Mouse (Mus musculus) frontal cortex, postnatal 36 days (tissue): ENCODE data around the gene Dhrs1.

Experiments used
- DNase-seq, 2 experiments: peaks; one replicate each; pipeline ENCODE4 v3.0.0; 2022; ENCODE audit warnings: low spot score in 2 of 2

Gene Dhrs1

GRCm38 (mm10) chr14:55721700-55722437 is 23.6 kb downstream of the Dhrs1 start, which contains the start of gene Rabggta:
Gene Rabggta, minus strand, starts transcription at chr14:55722263.
- DNase-seq = peak; percentile 90 to 93

- no peak for DNase-seq
Observed at GRCm38 (mm10) chr14:55721076-55721475, 24.4 kb downstream of the Dhrs1 start.

GRCm38 (mm10) chr14:55720666-55721065 is 24.8 kb downstream of the Dhrs1 start:
- no peak for DNase-seq

- no peak for DNase-seq
Observed at GRCm38 (mm10) chr14:55719737-55720136, 25.8 kb downstream of the Dhrs1 start.

GRCm38 (mm10) chr14:55716884-55717283 is 28.6 kb downstream of the Dhrs1 start:
- DNase-seq = no peak

- DNase-seq = no peak
Observed at GRCm38 (mm10) chr14:55716271-55716670, 29.2 kb downstream of the Dhrs1 start.

- no peak for DNase-seq
Observed at GRCm38 (mm10) chr14:55714893-55715292, 30.6 kb downstream of the Dhrs1 start.

- no peak for DNase-seq
Observed at GRCm38 (mm10) chr14:55713729-55714122, 31.8 kb downstream of the Dhrs1 start, which contains the start of gene Tgm1. Gene Tgm1, minus strand, starts transcription at chr14:55713926.

- no peak for DNase-seq
Observed at GRCm38 (mm10) chr14:55713007-55713728, 32.3 kb downstream of the Dhrs1 start.

- no peak for DNase-seq
Observed at GRCm38 (mm10) chr14:55711786-55712185, 33.7 kb downstream of the Dhrs1 start.

GRCm38 (mm10) chr14:55709509-55709908 is 36.0 kb downstream of the Dhrs1 start:
- DNase-seq = no peak

GRCm38 (mm10) chr14:55707397-55707796 is 38.1 kb downstream of the Dhrs1 start:
- DNase-seq = no peak

GRCm38 (mm10) chr14:55706051-55706600 is 39.4 kb downstream of the Dhrs1 start:
- no peak for DNase-seq

GRCm38 (mm10) chr14:55702761-55703160 is 42.7 kb downstream of the Dhrs1 start:
- DNase-seq = no peak

GRCm38 (mm10) chr14:55701131-55701530 is 44.4 kb downstream of the Dhrs1 start:
- no peak for DNase-seq

- DNase-seq = no peak
Observed at GRCm38 (mm10) chr14:55697226-55697625, 48.3 kb downstream of the Dhrs1 start.

GRCm38 (mm10) chr14:55689433-55689832 is 56.1 kb downstream of the Dhrs1 start:
- no peak for DNase-seq
